Mouse (Mus musculus) c-Kit-positive CD71-negative TER-119-negative erythroid progenitor cells, embryonic 14.5 days (primary cell): ENCODE results near the gene Fetub.

ENCODE experiments used
- DNase-seq: peaks from one replicate; pipeline ENCODE4 v3.0.0-alpha.2; 2013; ENCODE audit warnings: low read depth

The Fetub gene

GRCm38 (mm10) chr16:22918034-22918433 lies at the start of gene Fetub:
Gene Fetub (plus strand): TSS chr16:22918334.
- no peak for DNase-seq

DNA sequence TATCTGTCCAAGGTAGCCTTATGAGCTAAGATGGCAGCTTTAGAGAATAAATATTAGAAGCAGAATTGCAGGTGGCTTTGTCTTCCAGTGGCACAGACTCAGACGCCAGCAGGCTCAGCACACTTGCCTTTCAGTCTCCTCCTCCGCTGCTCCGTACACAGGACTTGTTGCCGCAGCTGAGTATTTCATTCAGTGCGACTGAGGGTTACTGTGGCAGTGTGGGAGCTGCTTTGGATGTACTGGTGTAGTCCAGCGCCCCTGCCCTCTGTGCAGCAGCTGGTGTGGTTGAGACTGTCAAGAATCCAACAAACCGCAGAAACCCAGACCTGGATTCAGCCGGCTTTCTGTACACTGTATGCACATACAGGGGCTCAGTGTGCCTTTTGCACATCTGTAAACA lies 45.7 kb upstream of the Fetub start:
- DNase-seq = no peak

DNA sequence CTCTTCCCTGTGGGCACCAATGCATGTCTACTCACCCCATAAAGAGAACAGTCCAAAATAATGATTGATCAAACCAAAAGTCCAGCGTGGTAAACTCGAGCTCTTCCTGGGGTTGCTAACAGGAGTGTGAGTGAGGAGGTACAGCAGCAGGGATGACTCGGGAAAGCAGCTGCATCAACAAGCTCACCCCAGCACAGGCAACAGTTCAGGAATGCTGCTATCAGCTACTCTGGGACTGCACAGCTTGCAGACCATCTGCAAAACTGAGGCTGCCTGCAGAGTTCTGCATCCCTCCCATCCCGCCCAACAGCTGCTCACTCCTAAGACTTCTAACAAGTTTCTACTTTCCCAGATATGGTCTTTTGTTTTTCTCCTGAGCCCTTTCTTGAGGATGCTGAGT lies 44.8 kb upstream of the Fetub start:
- no peak for DNase-seq

- DNase-seq = peak; percentile 40
These were observed 41.7 kb upstream of the Fetub start for GRCm38 (mm10) chr16:22876218-22877043.

DNA sequence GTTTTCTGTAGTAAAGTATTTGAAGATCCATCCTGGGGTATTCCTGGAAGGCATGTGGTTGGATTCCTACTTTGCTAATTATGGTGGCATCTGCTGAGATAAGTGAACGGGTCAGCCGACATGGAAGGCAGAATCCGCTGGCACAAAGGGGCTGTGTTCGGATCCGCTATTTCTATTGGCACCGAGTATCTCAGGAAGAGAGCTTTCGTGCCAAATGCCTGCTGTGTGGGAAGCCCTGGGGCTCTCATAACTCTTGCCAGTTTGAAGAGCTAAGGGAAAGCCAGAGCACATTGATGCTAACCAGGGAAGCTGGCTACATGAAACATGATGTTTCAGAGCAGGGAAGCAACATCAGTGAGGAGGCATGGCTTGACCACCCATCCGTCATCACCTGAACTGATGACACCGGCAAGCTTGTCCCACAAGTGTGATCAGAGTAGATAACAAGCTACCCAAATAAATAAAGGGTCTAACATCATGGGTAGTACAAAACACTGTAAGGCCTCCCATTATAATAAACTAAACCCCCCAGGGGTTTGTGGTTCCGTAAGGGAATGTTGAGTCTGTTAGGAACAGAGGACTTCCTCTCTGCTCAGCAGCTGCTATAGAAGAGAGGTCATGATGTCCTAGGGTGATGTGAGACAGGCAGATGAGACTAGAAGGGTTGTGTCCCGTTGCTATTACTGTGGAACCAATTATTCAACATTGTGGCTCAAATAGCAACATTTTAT lies 40.3 kb upstream of the Fetub start:
- no peak for DNase-seq

DNA sequence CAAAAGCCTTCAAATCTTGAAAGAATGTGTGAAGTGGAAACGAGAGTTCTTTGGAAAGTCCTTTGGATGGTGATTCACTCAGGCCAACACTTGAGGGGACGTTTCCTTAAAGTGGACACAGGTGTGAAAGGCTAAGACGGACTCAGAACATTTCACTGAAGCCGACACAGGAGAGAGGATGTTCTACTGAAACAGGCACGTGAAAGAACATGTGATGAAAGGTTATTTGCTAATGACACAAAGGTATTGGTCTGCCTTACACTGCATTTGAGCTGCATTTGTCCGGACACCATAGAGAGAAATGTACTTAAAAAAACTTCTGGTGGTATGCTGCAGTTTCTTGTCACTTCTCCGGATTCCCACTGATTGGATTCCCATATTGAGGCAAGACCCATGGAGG lies 39.4 kb upstream of the Fetub start:
- no peak for DNase-seq

GRCm38 (mm10) chr16:22879945-22880595 lies 38.1 kb upstream of the Fetub start:
- no peak for DNase-seq

GRCm38 (mm10) chr16:22880900-22881299 lies 37.2 kb upstream of the Fetub start:
- DNase-seq = no peak

GRCm38 (mm10) chr16:22881487-22881886 lies 36.6 kb upstream of the Fetub start:
- no peak for DNase-seq

DNA sequence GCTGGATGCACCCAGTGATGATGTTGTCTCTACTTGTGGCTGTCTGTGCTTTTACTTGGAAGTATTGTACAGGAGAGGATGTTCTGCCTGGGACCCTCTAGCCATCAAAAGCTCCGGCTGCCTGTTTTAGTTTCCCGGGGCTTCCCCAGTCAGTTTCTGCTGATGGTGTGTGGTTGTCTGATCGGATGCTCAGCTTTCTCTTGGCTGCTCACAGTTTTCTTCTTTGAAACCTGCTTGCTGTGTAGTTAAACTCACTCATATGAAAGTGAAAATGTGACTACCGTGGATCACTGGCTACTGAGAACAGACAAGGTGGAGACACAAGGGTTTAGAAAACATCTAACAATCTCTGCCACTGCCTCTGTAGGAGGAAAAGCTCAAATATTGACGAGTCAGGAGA lies 34.7 kb upstream of the Fetub start:
- DNase-seq = no peak

DNA sequence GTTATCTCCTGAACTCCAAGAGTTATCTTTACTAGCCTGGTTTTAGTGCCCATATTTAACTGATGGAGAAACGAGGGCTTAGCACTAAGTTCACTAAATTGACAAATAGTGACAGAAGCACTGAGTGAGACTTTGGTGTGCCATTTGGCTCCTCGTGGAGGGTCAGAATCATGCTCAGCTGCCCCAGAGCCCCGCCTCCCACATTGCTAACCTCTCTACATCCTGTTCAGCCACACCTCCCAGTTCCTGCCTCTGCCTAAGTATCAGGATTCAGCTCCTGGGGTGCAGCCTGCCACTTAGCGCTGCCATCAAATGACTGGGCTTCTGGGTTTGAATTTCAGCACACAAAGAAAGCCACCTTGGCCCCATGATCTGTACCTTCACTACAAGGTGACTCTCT lies 32.8 kb upstream of the Fetub start:
- no peak for DNase-seq

DNA sequence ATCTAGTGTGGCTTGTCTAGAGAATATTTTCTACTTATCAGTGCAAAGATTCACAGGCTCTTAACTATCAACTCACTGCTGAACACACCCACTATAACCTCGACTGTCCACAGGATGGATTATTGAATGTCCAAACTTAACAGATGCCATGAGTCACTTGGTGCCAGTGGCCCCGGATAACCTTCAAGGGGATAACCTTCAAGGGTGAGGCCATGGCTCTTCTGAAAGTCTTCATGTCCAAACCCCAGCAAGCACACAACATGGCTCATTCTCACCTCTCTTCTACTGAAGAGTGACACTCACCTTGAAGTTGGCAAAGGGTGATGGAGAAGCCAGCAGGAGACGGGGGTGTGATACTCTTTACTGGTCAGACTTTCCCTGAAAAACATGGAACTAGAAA lies 31.4 kb upstream of the Fetub start:
- DNase-seq = no peak

DNA sequence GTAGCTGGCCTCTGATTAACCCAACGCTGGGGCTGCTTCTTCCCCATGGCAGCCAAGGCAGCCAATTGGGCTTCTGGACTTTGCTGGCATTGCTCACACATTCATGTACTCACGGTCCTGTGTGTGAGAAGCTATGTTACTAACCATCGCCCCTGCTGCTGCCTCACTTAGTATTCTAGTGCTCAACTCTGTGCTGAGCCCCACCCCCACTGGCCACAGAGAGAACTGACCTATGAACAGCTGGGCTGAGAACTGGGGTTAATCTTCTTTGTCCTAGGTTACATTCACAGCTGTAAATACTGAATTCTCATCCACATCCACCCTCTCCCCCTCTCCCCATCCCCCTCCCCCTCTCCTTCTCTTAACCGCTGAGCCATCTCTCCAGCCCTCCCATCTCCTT lies 29.3 kb upstream of the Fetub start:
- no peak for DNase-seq

DNA sequence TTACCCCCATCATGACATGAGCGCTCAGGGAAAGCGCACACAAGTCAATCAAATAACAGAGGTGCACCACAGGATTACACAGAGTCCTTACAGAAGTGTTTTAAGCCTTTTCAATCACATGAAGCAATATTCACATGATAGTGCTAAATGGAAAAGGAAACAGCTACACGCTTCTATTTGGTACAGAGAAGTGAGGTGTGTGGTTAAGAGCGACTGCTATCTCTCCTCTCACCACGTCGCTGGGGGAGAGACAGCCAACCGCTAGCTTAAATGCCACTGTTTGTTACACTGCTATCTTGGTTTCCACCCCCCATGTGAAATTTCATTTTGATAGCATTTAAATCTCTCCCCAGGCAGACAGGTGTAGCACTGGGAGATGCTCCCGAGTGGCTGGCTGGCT lies 28.4 kb upstream of the Fetub start:
- no peak for DNase-seq

DNA sequence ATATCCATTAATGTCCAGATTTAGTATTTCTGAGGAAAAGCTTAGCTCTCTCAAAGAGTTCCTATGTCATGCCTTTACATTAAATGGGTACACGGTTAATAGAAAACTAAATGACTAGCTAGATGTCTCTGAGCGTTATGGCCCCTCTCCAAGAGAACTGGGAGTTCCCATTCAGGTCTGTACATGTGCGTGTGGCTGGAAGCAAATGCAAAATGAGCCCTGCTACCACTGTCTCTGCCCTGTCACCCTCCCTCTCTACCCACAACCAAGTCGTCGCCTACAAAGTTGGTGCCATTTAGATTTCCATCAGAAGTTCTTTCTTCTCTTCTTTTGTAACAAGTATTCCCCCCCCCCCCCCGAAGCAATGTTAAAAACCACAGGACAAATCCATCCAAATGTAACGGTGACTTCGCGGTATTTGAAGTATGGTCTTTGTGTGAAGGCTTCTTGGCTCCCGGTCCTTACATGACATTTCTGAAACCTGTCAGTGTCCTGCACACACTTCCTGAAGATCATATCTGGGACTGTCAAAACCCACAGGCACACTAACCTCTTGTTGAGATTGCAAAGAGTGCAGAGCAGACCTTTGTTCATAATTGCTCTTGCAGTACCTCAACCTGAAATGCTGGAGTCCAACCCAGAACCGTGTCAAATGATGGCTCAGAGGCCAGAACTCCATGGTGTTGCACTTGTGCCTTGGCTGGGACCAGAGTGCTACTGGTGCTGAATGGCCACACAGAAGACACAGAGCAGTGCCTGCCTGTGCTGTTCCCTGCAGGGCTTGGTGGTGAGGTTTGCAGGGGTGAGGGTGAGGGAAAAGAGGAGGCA lies 27.2 kb upstream of the Fetub start, which contains the start of gene Ahsg:
TSS of gene Ahsg (plus strand) at position 595 of the 828 bp plus-strand sequence.
- DNase-seq = no peak

DNA sequence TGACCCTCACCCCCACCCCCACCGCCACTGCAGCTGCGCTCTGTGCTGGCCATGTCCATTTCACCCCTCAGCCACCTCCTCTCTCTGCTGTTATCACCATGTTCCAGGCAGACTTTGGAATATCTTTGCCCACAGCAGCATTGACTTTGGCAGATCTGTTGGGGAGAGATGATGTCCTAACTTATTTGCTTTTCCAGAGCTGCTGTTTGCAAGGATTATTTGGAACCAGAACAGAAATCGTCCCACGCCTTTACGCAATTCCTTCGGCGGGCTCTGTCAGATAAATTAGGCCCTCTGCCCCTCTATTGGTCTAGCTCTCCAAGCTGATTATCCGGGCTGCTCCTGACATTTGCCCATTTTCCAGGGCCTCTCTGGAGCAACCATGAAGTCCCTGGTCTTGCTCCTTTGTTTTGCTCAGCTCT lies 26.4 kb upstream of the Fetub start:
- no peak for DNase-seq

GRCm38 (mm10) chr16:22894095-22894494 lies 24.0 kb upstream of the Fetub start:
- DNase-seq = no peak

DNA sequence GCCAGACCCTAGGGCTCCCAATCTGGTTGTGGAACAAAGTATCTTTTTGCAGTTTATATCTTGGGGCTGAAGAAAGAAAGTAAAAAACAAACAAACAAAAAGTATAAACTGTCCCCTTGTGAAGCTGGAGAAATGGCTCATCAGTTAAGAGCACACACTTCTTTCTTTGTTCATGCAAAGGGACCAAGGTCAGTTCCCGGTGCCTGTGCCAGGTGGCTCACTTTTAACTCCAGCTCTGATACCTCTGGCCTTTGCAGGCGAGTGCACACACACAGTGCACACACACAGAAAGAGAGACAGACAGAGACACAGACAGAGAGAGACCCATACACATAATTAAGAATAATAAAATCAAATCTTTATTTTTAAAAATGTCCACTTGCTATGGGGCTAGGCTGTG lies 21.5 kb upstream of the Fetub start:
- DNase-seq = no peak

GRCm38 (mm10) chr16:22899346-22899745 lies 18.8 kb upstream of the Fetub start:
- DNase-seq = no peak

- no peak for DNase-seq
These were observed 18.1 kb upstream of the Fetub start for GRCm38 (mm10) chr16:22899866-22900570.

DNA sequence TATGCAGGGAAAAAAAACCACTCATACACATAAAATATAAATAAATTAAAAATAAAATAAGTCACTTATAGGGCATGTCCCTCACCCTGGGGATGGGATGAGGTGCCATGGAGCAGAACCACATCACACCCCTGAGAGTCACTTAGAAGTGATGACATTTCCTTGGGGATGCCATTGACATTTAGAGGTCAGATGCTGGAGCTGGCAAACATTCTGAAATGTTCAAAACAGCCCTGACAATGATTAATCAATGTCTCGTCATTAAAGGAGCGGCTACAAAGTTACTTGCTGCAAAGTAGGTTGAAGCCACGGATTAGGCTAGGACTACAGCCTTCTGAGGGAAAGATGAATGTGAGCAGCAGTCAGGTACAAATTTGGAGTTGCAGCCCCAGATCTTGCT lies 16.8 kb upstream of the Fetub start:
- no peak for DNase-seq
